ENCODE assay signal across 16 mouse cellular contexts in the genomic region with DNA sequence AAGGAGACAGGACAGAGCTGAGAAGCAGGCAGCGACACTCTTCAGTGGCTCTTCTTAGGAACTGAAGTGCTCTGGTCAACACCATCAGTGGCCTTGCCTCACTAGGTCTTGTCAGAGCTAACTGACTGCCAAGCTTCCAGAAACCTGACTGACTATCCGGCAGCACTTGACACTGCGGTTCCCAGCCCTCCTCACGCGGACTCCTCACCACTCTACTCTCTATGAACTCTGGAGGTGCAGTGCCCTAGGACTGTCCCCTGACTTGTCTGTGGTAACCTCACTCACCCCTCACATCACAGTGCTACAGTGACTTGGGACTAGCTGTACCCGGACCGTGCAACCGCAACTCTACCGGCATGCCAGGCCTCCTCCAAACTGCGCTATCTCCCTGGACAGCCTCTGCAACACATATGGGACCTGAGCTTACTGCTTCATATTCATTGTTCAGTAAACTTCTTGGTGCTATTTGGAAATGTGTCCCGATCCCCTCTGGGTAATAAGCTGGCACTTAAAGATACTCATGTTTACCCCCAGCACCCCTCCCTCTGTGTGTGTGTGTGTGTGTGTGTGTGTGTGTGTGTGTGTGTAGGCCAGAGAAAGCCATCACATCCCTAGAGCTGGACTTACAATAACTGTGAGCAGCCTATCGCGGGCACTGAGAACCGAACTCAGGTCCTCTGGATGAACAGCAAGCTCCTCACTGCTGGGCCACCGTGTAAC.
"Had no signal": no experiment of that assay in that cellular context is flagged by ENCODE, and none has a peak within 500 bp of the region (broad histone marks: within the 10 kb centered on the region; RNA-seq: fewer than 3 reads in every experiment).

No protein-coding gene starts in this region.

- ATAC-seq: liver, postnatal 0 days; lung, postnatal 0 days; midbrain, embryonic 13.5 days; midbrain, embryonic 15.5 days had no signal

- H3K9me3 ChIP-seq: liver, embryonic 15.5 days; lung, embryonic 15.5 days; midbrain, embryonic 13.5 days; midbrain, embryonic 15.5 days; neural tube, embryonic 12.5 days; stomach, embryonic 15.5 days had no signal

- H3K36me3 ChIP-seq: liver, embryonic 15.5 days had no signal

- H3K9ac ChIP-seq: liver, embryonic 15.5 days; liver, postnatal 0 days; lung, embryonic 15.5 days; midbrain, embryonic 13.5 days; midbrain, embryonic 15.5 days; neural tube, embryonic 12.5 days; stomach, embryonic 15.5 days had no signal

- H3K4me3 ChIP-seq: liver, embryonic 15.5 days; lung, embryonic 15.5 days; midbrain, embryonic 13.5 days; midbrain, embryonic 15.5 days; neural tube, embryonic 12.5 days; stomach, embryonic 15.5 days had no signal

- DNase-seq: liver, postnatal 0 days; lung, adult 2 months; lung, postnatal 14 days; lung, postnatal 36 days; right cerebral cortex, postnatal 14 days; thymus, postnatal 14 days; thymus, postnatal 36 days had no signal

- H3K4me2 ChIP-seq: liver, embryonic 15.5 days; lung, embryonic 15.5 days; midbrain, embryonic 11.5 days; midbrain, embryonic 13.5 days; midbrain, embryonic 15.5 days; neural tube, embryonic 12.5 days; stomach, embryonic 15.5 days had no signal

- H3K27ac ChIP-seq: liver, embryonic 15.5 days; lung, embryonic 15.5 days; midbrain, embryonic 13.5 days; midbrain, embryonic 15.5 days; neural tube, embryonic 12.5 days; stomach, embryonic 15.5 days; stomach, postnatal 0 days had no signal

- H3K27me3 ChIP-seq: liver, embryonic 15.5 days; lung, embryonic 15.5 days; midbrain, embryonic 13.5 days; midbrain, embryonic 15.5 days; neural tube, embryonic 12.5 days; stomach, embryonic 15.5 days had no signal

- H3K4me1 ChIP-seq: lung, embryonic 15.5 days had no signal
